Mouse (Mus musculus) spleen, postnatal 4 days (tissue): ENCODE results near the gene Abcc1.
A peak's percentile ranks its signal among the peaks of the same experiment; 100 is the strongest.

Experiments used
- DNase-seq, 2 experiments: peaks; one replicate each; pipeline ENCODE4 v3.0.0; 2022; ENCODE audit warnings: low spot score in 2 of 2

Abcc1 gene

DNA sequence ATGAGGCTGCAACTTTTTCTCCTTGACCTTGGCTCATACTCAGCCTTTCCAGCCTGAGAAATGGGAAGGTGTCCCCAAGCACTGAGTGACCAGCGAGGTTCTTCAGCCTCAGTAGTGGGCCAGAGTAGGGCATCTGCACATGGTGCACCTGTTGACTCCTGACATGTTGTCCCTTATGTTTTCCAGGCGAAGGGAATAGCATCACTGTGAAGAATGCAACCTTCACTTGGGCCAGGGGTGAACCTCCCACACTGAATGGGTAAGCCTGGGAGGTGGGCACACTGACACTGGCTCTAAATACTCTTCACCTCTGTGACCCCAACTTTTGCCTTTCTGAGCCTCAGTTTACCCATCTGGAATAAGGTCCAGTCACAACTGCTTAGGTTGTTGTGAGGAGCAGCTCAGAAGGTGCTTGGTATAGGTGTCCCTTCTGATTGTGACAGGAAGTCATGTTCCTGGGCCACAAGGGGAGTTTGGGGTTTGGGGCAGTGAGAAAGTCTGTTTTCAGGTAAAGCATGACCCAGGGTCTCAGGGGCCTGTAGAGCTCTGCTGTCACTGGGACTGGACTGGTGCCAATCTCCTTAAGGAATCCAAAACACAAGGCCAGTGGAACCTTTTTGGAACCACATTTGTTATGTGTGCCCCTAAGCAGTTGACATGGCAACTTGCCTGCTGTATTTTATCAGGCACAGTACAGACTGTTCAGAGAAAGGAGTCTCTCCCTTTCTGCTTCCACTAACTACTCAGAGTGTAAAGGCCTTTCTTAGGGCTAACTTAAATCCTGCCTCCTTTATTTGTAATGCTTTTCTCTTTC is 78.7 kb downstream of the Abcc1 start:
- no peak for DNase-seq

DNA sequence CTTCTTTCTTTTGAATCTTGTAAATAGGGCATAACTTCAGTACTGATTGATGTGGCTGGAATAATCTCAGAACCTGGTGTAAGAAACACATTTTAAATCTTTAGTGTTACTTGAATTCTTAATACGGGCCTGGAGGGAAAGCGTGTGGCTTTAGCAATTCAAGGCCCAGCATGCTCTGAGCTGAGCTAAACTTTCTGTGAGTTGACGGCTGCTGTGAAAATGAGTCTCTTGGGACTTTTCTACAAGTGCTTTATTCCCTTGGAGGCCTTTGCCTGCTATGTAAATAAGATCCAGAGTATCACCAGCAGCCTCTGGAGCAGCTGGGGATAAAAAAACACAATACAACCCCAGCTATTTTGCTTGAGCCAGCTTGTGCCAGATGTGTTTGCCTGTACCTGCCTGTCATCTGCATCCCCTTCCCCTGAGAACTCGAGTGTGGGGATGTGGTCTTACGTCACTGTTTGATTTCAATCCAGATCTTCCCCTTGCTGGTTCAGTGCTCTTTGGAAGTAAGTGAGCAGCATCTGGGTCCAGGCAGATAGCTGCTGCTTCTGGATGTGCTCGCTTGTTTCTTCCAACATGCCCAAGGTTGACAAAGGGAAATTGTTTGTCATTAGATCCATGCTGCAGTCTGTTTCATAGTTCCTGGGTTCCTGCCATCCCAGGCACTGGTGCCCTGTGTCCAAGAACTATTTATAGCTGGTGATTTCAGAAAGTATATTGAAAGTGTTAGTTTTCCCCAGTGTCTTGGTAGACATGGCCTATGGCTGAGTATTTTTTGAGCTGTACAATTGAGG is 82.9 kb downstream of the Abcc1 start:
- DNase-seq = no peak

DNA sequence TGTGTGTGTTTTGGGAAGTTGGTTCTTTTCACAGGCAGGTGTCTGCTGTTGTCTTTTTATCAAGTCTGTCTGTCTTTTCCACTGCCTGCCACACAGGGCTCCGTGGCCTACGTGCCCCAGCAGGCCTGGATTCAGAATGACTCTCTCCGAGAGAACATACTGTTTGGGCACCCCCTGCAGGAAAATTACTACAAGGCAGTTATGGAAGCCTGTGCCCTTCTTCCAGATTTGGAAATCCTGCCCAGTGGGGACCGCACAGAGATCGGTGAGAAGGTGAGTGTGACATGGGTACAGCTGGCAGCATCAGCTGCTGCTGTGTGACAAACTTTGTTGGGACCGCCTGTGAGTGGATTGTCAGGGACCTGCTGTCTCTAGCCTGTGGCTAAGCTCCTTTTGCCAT is 83.8 kb downstream of the Abcc1 start:
- DNase-seq = no peak

DNA sequence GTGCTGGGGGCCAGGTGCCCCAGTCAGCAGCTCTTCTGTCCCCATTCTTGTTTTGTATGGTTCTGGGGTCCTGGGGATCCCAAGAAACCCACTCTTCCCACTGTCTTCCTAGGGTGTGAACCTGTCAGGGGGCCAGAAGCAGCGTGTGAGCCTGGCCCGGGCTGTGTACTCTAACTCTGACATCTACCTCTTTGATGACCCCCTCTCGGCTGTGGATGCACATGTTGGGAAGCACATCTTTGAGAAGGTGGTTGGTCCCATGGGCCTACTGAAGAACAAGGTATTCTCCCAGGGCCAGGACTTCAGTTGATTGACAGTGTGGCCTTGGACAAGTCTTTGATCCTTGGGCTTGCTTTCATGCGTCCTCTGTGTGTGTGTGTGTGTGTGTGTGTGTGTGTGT is 86.0 kb downstream of the Abcc1 start:
- DNase-seq = no peak

DNA sequence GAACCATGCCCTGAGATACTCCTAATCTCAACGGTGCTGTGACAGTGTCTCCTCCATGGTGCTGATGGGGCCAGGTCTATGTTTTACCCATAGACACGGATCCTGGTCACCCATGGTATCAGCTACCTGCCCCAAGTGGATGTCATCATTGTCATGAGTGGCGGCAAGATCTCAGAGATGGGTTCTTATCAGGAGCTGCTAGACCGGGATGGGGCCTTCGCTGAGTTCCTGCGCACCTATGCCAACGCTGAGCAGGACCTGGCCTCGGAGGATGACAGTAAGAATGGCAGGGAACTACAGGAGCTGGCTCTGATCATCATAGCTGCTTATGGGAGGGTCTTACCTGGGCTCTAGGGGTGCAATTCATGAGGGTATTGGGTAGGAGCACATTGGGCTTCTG is 86.9 kb downstream of the Abcc1 start:
- DNase-seq = no peak

DNA sequence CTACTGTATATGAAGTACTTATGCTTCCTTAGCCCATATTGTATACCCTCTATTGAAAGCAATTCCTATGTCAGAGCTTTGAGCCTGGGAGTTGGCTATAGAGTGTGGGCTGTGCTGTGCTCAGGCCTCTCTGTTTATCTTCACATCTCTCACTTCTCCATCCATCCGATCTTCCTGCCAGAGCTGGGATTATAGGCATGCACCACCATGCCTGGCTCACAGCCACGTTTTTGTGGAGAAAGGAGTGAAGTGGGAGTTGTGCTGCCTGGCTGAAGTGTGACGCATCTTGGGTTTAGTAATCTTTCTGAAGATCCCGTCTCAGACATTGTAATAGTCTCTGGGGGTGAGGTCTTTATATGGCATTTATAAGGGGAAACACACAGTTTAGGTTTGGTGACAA is 88.5 kb downstream of the Abcc1 start:
- no peak for DNase-seq

DNA sequence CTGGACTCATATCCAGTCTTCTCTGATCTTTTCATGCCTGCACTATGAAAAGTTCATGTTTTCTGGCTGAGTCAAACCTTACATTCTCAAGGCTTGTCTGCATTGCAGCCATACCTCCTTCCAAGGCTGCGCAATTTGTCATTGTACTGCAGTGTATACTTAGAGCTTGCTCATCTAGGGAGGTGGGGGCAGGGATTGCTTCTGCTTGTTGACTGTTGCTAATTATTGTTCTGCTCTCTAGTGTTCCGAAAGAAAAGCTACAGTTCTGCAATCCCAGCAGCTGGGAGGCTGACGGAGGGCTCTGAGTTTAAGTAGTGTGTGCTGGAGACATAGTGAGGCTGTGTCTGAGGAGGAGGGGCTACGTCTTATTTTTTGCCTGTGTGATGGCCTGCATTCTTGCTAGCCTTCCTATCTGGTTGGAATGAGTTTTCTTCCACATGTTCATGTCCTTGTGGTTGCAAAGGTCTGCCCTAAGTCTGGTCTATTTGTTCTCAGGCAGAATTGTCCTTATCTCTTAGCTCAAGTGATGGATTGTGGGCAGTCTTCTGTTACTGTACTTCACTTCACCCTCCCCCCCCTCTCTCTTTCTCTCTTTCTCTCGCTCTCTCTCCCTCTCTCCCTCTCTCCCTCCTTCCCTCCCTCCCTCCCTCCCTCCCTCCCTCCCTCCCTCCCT is 90.2 kb downstream of the Abcc1 start:
- DNase-seq = no peak

DNA sequence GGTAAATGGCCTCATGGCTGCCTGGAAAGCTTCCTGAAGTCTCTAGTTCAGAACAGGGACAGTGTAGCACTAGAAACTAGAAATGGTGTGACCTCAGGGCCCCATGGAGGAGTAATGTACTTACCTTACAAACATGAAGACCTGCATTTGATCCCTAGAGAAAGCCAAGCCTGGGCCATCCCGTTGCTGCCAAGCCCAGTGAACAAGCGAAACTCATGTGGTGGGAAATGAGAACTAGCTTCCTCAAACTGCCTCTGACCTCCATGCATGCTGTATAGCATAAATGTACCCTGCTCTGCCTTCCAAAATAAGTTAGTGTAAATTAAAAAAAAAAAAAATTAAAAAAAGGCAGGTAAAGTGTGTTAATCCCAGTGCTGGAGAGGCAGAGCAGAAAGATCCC is 101.2 kb downstream of the Abcc1 start:
- no peak for DNase-seq

DNA sequence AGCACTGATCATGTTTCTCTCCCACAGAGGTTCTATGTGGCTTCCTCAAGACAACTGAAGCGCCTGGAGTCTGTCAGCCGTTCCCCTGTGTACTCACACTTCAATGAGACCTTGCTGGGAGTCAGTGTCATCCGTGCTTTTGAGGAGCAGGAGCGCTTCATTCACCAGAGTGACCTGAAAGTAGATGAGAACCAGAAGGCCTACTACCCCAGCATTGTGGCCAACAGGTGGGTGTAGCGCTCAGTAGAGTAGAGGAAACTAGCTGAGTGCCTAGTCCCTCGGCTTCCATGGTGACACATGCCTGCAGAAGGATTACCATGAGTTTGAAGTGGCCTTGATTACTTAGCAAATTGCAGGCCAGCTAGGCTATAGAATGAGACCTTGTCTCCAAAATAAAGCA is 103.7 kb downstream of the Abcc1 start:
- DNase-seq = no peak

DNA sequence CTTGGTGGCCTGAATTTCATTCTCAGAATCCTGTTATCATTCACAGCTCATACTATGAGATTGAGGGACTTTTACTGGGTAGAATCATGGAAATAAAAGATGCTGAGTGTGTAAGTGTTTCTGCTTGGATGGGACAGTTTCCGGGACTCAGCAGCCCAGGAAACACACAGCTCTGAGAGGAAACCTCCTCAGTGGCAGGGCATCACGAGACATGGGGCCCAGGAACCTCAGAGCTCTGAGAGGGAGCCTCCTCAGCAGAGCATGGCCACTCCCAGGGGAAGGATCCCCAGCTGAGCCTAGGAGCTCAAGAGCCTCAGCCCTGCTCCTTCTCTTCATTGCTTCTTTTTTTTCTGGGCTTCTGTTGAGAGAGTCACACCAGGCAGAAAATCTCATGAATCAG is 107.0 kb downstream of the Abcc1 start:
- DNase-seq = no peak

DNA sequence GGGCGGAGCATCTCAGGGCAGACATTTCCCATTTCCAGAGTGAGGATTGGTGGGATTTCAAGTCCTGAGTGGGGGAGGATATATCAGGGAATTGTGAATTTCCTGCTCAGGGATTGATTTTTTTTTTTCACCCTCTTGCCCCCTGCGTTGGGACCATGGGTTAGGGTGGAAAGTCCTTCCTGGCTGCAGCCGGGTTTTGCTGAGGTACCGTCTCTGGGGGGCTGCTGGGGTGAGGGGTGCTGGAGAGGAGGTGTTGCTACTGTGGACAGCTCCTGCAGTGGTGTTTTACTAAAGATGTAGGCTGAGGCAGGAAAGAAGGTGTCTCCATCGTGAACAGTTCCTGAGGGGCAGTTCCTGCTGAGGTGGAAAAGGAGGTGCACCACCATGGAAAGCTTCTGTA is 107.5 kb downstream of the Abcc1 start:
- no peak for DNase-seq

DNA sequence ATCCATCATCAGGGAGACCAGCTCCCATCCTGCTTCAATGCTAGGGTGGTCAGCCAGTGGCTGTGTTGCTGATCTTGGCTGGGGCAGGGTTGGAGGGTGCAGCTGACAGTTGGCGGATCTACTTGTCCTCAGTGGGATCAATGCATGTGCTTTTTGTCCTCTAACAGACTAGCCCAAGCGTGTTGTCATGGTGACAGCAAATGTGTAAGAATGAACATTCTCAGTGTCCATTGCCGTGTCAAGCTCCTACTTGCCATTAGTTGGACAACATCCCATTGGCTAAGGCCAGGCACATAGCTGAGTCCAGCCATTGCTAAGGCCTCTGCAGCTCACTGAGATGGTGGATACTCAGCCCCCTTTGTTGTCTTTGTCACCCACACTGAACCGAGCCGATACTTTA is 110.8 kb downstream of the Abcc1 start:
- DNase-seq = peak in 1 of 2 experiments; percentile 25

DNA sequence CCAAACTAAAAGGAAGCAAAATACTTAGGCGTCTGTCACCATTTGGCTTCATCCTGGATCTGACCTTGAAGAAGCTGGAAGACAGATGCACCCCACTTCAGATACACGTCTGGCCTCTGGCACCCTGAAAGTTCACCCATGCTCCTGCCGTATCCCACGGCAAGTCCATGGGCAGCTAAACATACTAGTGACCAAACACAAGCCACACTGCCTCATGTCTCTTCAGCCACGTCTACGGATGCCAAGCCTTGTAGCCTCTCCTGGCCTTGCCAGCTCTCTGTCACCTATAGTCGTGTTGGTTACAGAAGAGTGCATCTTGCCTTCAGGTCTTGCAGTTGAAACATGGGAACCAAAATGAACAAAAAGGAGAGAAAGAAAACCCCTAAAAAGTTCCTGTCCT is 112.3 kb downstream of the Abcc1 start:
- peak in 1 of 2 experiments; percentile 49 for DNase-seq

DNA sequence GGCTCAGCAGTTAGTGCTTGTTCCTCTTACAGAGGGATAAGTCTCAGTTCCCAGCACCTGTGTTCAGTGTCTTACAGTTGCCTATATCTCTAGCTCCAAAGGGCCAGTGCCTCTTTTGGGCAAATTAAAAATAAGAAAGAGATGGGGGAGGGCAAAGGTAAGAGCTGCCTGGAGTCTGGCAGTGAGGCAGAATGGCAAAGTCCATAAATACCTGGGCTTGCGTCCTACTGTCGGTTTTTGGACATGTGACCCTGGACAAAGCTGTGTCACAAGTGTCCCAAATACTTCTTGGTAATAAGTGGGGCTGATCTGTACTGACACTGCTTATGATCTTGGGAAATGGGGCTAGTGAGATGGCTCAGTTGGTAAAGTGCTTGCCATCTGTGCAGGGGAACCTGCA is 113.6 kb downstream of the Abcc1 start:
- peak in 1 of 2 experiments; percentile 40 for DNase-seq

DNA sequence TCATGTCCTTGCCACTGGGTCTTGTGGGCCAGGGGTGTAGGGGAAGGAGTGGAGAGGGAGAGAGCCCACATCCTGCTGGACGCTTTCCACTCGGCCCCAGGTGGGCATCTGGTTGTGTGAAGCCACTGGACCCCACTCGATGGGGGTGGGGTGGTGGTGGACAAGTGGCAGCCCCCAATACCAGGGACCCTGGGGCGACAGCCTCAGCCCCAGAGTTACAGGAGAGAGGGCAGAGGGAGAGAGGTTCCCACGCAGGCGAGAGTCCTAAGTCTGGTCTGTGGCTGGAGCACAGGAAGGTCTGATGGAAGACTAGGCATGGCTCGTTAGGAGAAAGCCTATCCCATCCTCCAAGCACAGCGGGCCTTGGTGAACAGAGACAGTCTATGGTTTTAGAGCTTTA is 114.7 kb downstream of the Abcc1 start:
- DNase-seq = peak in 1 of 2 experiments; percentile 56

DNA sequence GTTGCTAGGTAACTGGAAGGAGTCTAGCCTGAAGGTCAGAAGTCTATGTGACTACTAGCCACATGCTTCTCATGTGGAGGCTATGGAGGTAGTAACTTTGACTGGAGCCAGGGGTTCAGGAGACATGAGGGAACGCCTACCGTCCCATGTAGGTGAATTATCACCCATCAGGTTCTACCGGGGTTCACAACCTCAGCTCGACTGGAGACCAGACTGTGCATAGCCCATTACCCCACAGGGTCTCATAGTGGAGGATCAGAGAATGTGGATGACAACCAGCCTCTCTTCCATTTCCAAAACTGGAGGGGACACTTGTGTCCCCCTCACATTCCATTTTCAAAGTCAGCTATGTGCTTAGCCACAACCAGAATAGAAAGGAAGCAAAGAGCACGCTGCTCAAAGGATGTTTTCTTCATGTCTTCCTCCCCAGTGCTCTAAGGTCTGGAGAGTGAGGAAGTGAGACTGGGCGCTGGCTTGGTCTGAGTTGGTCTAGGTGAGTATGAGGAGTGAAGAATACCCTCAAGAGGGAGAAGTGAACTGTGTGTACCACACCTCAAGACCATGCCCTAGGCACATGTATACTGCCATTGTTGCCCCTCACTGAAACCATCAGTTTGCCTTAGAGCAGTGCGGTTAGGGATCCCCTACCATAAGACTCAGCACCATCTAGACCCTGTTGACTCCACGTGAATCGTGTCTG is 115.5 kb downstream of the Abcc1 start:
- peak in 1 of 2 experiments; percentile 46 for DNase-seq

DNA sequence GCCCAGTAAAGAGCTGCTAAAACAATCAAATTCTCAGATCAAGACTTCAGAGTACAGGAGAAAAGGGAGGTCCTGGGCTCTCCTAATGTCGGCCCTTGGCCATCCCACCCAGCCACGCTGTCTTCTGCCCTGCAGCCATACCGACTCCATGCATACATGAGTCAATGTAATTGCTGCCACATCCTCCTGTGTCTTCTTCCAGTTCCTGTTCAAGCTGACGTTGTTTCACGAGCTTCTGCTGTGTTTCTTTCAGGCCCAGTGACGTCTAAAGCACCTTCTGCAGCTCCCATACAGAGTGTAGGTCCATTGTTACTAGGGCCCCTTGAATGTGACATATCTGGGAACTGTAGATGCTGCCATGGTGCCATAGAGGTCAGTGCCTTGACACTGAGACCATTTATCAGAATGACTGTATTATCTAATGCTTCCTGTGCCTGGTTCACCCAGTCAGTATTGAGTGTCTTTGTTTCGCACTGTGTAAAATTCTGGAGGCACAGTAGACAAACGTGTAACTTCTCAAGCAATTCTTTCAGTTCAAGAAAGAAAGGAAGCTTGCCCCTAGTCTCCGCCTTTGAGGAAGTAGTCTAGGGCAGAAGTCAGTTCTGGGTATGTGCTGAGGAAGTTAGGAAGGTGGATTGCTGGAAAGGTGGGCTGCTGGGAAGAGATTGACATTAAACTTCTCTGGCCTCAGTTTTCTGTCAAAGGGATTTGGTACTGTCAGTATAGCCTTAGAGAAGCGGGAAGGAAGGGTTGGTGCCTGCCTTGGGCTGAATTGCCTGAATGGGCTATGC is 116.3 kb downstream of the Abcc1 start:
- DNase-seq = peak in 1 of 2 experiments; percentile 41

DNA sequence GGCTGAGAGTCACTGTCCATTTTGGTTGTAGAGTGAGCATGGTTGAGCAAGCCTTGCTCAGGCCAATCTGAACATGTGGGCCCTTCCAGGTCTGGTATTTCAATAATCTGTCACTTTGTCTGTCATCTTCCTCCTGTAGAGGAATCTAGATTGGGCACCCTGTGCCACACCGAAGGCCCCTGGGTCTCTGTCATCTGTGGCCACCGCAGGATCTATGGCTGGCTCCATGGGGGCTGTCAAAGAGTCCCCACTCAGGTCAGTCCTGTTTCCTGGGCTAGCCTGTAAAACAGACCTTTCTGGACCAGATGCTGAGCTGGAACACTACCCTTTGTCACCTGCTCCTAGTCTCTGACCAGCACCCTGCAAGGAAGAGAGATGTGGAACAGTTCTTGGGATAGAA is 118.3 kb downstream of the Abcc1 start:
- DNase-seq = peak in 1 of 2 experiments; percentile 38

DNA sequence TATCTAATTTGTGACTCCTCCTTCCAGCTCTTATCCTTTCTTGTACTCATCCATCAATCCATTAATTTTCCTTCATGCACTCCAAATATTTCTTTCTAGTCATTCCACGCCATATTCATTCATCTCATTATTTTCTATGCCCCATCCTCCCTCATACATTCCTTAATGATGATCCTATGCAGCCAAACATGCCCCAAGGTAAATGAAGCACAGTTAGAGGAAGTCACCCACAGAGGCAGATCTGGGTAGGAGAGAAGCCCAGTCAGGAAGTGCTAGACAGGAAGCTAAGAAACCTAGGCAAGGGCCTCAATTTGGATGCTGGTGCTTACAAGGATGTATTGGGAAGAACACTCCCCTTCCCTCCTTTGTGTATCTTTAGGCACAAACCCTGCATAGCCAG is 121.9 kb downstream of the Abcc1 start:
- DNase-seq = no peak

DNA sequence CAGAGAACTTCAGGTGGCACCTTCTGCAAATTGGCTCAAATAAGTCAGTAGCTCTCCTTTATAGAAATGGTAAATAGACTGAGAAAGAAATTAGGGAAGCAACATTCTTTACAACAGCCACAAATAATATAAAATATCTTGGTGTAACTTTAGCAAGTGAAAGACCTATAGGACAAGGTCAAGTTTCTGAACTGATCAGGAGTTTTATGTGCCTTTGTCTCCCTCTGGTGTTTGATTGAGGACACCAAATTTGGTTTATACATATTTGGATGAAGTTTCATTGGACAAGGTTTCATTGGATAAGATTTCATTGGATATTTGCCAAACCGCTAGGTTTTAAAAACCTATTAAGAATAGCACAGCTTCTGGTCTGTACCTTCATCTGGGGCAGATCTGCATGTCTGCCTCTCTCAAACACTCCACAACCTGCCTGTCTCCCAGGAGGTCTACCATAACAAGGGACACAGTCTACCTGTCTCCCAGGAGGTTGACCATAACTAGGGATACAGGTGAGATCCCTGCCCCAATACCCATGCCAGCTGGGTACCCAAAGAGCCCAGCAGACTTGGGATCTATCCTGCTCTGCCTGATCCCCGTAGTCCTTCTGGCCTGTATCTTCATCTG is 132.2 kb downstream of the Abcc1 start:
- no peak for DNase-seq
